Mouse (Mus musculus): Measurements from ENCODE around the gene Tpst1. TPM values are rescaled to one million over a fixed set of nuclear protein-coding genes. Genes with fewer than 3 reads are reported as not detected.

Gene Tpst1
- polyA plus RNA-seq, 1 experiment, result 9.4 TPM

GRCm38 (mm10) chr5:130050416-130050815, 22.7 kb upstream of the Tpst1 start:
- no peak for TF ChIP-seq SRF (IDR thresholded peaks at IDR 0.05; ENCODE audit: control insufficient read depth, insufficient read length, low read depth)
- TF ChIP-seq TCF3 (IDR thresholded peaks at IDR 0.05; ENCODE audit: insufficient read length, low read depth), result no peak
- Histone ChIP-seq H3K36me3 (ENCODE audit: control insufficient read depth, insufficient read depth) (peaks cover 26% of the 10 kb centered on the region), H3K4me3 (no peak overlapping the region), H3ac (ENCODE audit: control insufficient read depth, insufficient read length) (no peak overlapping the region), H3K27me3 (ENCODE audit: control insufficient read depth, insufficient read depth, insufficient read length) (no peaks in the 10 kb centered on the region), H3K79me2 (ENCODE audit: control insufficient read depth, insufficient read depth) (no peaks in the 10 kb centered on the region), H3K4me2 (ENCODE audit: low read depth) (no peak overlapping the region)

DNA sequence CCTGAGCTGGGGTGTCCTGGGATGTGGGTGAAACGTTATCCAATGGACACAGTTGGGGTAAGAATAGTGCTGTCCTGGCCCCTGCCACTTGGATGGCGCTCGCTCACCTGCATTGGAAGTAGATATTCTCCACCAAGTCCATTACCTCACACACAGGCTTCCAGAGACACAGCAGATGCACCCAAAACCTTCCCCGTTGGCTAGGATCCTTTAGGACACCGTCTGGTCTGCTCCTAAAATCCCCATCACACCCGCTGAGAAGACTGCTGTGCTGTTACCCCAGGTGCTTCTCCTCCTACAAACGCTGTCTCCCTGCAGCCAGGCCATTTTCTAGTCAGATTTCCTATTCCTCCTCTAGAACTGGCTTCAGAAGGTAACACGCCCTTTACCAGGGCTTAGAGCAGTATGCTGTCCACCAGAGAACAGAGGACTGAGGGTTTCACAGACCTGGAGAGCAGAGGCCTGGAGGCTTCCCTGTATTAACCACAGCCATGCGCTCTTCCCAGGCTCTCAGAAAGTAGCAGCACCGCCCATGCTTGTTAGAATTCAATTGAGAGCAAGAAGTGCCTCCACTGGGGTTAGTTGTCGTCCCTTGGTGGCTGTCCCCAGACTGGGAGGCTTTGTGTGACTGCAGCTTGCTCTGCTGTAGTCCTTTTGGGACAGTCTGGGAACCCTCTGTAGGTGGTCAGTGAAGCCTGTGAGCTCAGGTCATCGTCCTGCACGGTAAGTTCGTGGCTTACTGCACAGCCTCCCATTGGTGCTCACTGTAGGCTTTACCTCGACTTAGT, 21.9 kb upstream of the Tpst1 start:
- H3K4me3 ChIP-seq, result no peak overlapping the region
- H3K36me3 ChIP-seq (ENCODE audit: control insufficient read depth, insufficient read depth), result peaks cover 26% of the 10 kb centered on the region
- TF ChIP-seq MYOD1 (IDR thresholded peaks at IDR 0.05; ENCODE audit: control insufficient read depth in 1 of 3, insufficient read length in 2 of 3, low read depth in 2 of 3) (no peak), TCF3 (IDR thresholded peaks at IDR 0.05; ENCODE audit: insufficient read length, low read depth) (no peak), TCF12 (IDR thresholded peaks at IDR 0.05; ENCODE audit: insufficient read depth, poor library complexity, severe bottlenecking) (no peak), E2F4 (IDR thresholded peaks at IDR 0.05; ENCODE audit: insufficient read depth) (no peak), MAX (IDR thresholded peaks at IDR 0.05; ENCODE audit: low read depth) (no peak), SRF (IDR thresholded peaks at IDR 0.05; ENCODE audit: control insufficient read depth, insufficient read length, low read depth) (no peak), POLR2AphosphoS2 (IDR thresholded peaks at IDR 0.05; ENCODE audit: insufficient read length, low read depth) (no peak), USF1 (IDR thresholded peaks at IDR 0.05; ENCODE audit: low read depth) (no peak), POLR2A (IDR thresholded peaks at IDR 0.05; ENCODE audit: insufficient read length, low read depth) (no peak)
- no peaks in the 10 kb centered on the region for H3K27me3 ChIP-seq (ENCODE audit: control insufficient read depth, insufficient read depth, insufficient read length)
- no peaks in the 10 kb centered on the region for H3K79me2 ChIP-seq (ENCODE audit: control insufficient read depth, insufficient read depth)
- no peak overlapping the region for H3ac ChIP-seq (ENCODE audit: control insufficient read depth, insufficient read length)
- H3K4me2 ChIP-seq (ENCODE audit: low read depth), result no peak overlapping the region

DNA sequence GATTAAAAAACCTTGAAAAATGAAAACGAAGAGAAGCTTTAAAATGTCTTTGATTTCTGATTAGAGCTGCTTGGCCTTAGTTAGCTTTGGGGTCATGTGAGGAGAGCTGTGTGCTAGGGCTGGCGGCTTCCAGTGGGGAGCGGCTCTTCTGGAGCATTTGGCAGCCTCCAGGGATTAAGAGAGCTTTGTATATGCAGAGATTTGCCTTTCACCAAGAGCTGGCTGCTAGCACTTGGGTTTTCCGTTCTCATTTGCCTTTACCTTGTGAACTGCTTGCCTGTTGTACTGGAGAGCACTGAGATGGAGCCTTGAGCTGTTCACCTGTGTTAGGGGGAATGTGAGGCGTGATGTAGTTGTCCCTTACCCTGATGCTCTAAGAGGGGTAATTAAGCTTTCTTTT, 20.6 kb upstream of the Tpst1 start:
- peaks cover 13% of the 10 kb centered on the region for H3K36me3 ChIP-seq (ENCODE audit: control insufficient read depth, insufficient read depth)
- no peak overlapping the region for H3ac ChIP-seq (ENCODE audit: control insufficient read depth, insufficient read length)
- TF ChIP-seq REST (IDR thresholded peaks at IDR 0.05; ENCODE audit: insufficient read depth, insufficient read length), result no peak
- TF ChIP-seq TCF12 (IDR thresholded peaks at IDR 0.05; ENCODE audit: insufficient read depth, poor library complexity, severe bottlenecking), result no peak
- no peak for TF ChIP-seq CEBPB (IDR thresholded peaks at IDR 0.05; ENCODE audit: insufficient read depth, poor library complexity, severe bottlenecking)
- TF ChIP-seq E2F4 (IDR thresholded peaks at IDR 0.05; ENCODE audit: insufficient read depth), result no peak
- TF ChIP-seq SRF (IDR thresholded peaks at IDR 0.05; ENCODE audit: control insufficient read depth, insufficient read length, low read depth), result no peak
- TF ChIP-seq MAX (IDR thresholded peaks at IDR 0.05; ENCODE audit: low read depth), result no peak
- TF ChIP-seq TCF3 (IDR thresholded peaks at IDR 0.05; ENCODE audit: insufficient read length, low read depth), result no peak
- TF ChIP-seq MYOG (IDR thresholded peaks at IDR 0.05; ENCODE audit: control insufficient read depth in 1 of 3, insufficient read depth in 1 of 3, insufficient read length in 2 of 3, low read depth in 2 of 3), result no peak
- TF ChIP-seq POLR2AphosphoS2 (IDR thresholded peaks at IDR 0.05; ENCODE audit: insufficient read length, low read depth), result no peak
- no peak for TF ChIP-seq POLR2A (IDR thresholded peaks at IDR 0.05; ENCODE audit: insufficient read length, low read depth)
- no peak for TF ChIP-seq USF1 (IDR thresholded peaks at IDR 0.05; ENCODE audit: low read depth)
- TF ChIP-seq MYOD1 (IDR thresholded peaks at IDR 0.05; ENCODE audit: control insufficient read depth in 1 of 3, insufficient read length in 2 of 3, low read depth in 2 of 3), result no peak
- H3K4me3 ChIP-seq, result no peak overlapping the region
- no peaks in the 10 kb centered on the region for H3K79me2 ChIP-seq (ENCODE audit: control insufficient read depth, insufficient read depth)
- no peaks in the 10 kb centered on the region for H3K27me3 ChIP-seq (ENCODE audit: control insufficient read depth, insufficient read depth, insufficient read length)
- H3K4me2 ChIP-seq (ENCODE audit: low read depth), result no peak overlapping the region

GRCm38 (mm10) chr5:130052955-130053354, 20.2 kb upstream of the Tpst1 start:
- Histone ChIP-seq H3ac (ENCODE audit: control insufficient read depth, insufficient read length) (no peak overlapping the region), H3K4me2 (ENCODE audit: low read depth) (no peak overlapping the region), H3K4me3 (no peak overlapping the region), H3K79me2 (ENCODE audit: control insufficient read depth, insufficient read depth) (no peaks in the 10 kb centered on the region), H3K36me3 (ENCODE audit: control insufficient read depth, insufficient read depth) (peaks cover 13% of the 10 kb centered on the region), H3K27me3 (ENCODE audit: control insufficient read depth, insufficient read depth, insufficient read length) (no peaks in the 10 kb centered on the region)
- TF ChIP-seq SRF (IDR thresholded peaks at IDR 0.05; ENCODE audit: control insufficient read depth, insufficient read length, low read depth) (no peak), MYOG (IDR thresholded peaks at IDR 0.05; ENCODE audit: control insufficient read depth in 1 of 3, insufficient read depth in 1 of 3, insufficient read length in 2 of 3, low read depth in 2 of 3) (no peak), CEBPB (IDR thresholded peaks at IDR 0.05; ENCODE audit: insufficient read depth, poor library complexity, severe bottlenecking) (no peak), MAX (IDR thresholded peaks at IDR 0.05; ENCODE audit: low read depth) (no peak), TCF12 (IDR thresholded peaks at IDR 0.05; ENCODE audit: insufficient read depth, poor library complexity, severe bottlenecking) (no peak), MYOD1 (IDR thresholded peaks at IDR 0.05; ENCODE audit: control insufficient read depth in 1 of 3, insufficient read length in 2 of 3, low read depth in 2 of 3) (no peak), POLR2A (IDR thresholded peaks at IDR 0.05; ENCODE audit: insufficient read length, low read depth) (no peak), E2F4 (IDR thresholded peaks at IDR 0.05; ENCODE audit: insufficient read depth) (no peak), TCF3 (IDR thresholded peaks at IDR 0.05; ENCODE audit: insufficient read length, low read depth) (no peak), REST (IDR thresholded peaks at IDR 0.05; ENCODE audit: insufficient read depth, insufficient read length) (no peak), POLR2AphosphoS2 (IDR thresholded peaks at IDR 0.05; ENCODE audit: insufficient read length, low read depth) (no peak), USF1 (IDR thresholded peaks at IDR 0.05; ENCODE audit: low read depth) (no peak)

- H3K79me2 ChIP-seq (ENCODE audit: control insufficient read depth, insufficient read depth), result no peaks in the 10 kb centered on the region
- peaks cover 20% of the 10 kb centered on the region for H3K36me3 ChIP-seq (ENCODE audit: control insufficient read depth, insufficient read depth)
- no peaks in the 10 kb centered on the region for H3K27me3 ChIP-seq (ENCODE audit: control insufficient read depth, insufficient read depth, insufficient read length)
- H3K4me3 ChIP-seq, result no peak overlapping the region
- H3ac ChIP-seq (ENCODE audit: control insufficient read depth, insufficient read length), result no peak overlapping the region
- TF ChIP-seq POLR2A (IDR thresholded peaks at IDR 0.05; ENCODE audit: insufficient read length, low read depth) (no peak), REST (IDR thresholded peaks at IDR 0.05; ENCODE audit: insufficient read depth, insufficient read length) (no peak), TCF3 (IDR thresholded peaks at IDR 0.05; ENCODE audit: insufficient read length, low read depth) (no peak), CEBPB (IDR thresholded peaks at IDR 0.05; ENCODE audit: insufficient read depth, poor library complexity, severe bottlenecking) (no peak), TCF12 (IDR thresholded peaks at IDR 0.05; ENCODE audit: insufficient read depth, poor library complexity, severe bottlenecking) (no peak), E2F4 (IDR thresholded peaks at IDR 0.05; ENCODE audit: insufficient read depth) (no peak), MYOD1 (IDR thresholded peaks at IDR 0.05; ENCODE audit: control insufficient read depth in 1 of 3, insufficient read length in 2 of 3, low read depth in 2 of 3) (no peak), SRF (IDR thresholded peaks at IDR 0.05; ENCODE audit: control insufficient read depth, insufficient read length, low read depth) (no peak), MAX (IDR thresholded peaks at IDR 0.05; ENCODE audit: low read depth) (no peak), USF1 (IDR thresholded peaks at IDR 0.05; ENCODE audit: low read depth) (no peak), POLR2AphosphoS2 (IDR thresholded peaks at IDR 0.05; ENCODE audit: insufficient read length, low read depth) (no peak), MYOG (IDR thresholded peaks at IDR 0.05; ENCODE audit: control insufficient read depth in 1 of 3, insufficient read depth in 1 of 3, insufficient read length in 2 of 3, low read depth in 2 of 3) (no peak)
- H3K4me2 ChIP-seq (ENCODE audit: low read depth), result no peak overlapping the region
Measured at GRCm38 (mm10) chr5:130055688-130056087, 17.4 kb upstream of the Tpst1 start.
